Mouse (Mus musculus) myocyte (in vitro differentiated cells): ENCODE measurements around the gene Veph1. TPM values are rescaled to one million over a fixed set of nuclear protein-coding genes. Genes with fewer than 3 reads are reported as not detected.

Experiments
- H3K27me3 ChIP-seq: one replicate; pipeline ENCODE4 v1.6.1; 2011; ENCODE audit not compliant: control insufficient read depth, insufficient read depth, insufficient read length
- H3K36me3 ChIP-seq: one replicate; pipeline ENCODE4 v1.6.1; 2011; ENCODE audit not compliant: control insufficient read depth, insufficient read depth
- H3K4me2 ChIP-seq: one replicate; pipeline ENCODE4 v1.6.1; 2011; ENCODE audit warnings: low read depth, control low read depth
- H3K4me3 ChIP-seq: one replicate; pipeline ENCODE4 v1.5.1; 2011; ENCODE audit warnings: mild to moderate bottlenecking, control low read depth, moderate library complexity
- H3K79me2 ChIP-seq: one replicate; pipeline ENCODE4 v1.6.1; 2011; ENCODE audit not compliant: control insufficient read depth, insufficient read depth
- H3ac ChIP-seq: one replicate; pipeline ENCODE4 v1.6.1; 2011; ENCODE audit not compliant: control insufficient read depth, insufficient read length
- CEBPB ChIP-seq: IDR thresholded peaks from 2 replicates; pipeline ENCODE4 v1.6.1; 2011; ENCODE audit warnings: mild to moderate bottlenecking, moderate library complexity; ENCODE audit not compliant: poor library complexity, insufficient read depth, severe bottlenecking
- E2F4 ChIP-seq: IDR thresholded peaks from one replicate; pipeline ENCODE4 v1.6.1; 2011; ENCODE audit warnings: mild to moderate bottlenecking, control low read depth, moderate library complexity; ENCODE audit not compliant: insufficient read depth
- MAX ChIP-seq: IDR thresholded peaks from one replicate; pipeline ENCODE4 v1.6.1; 2011; ENCODE audit warnings: low read depth, mild to moderate bottlenecking, control low read depth
- MYOD1 ChIP-seq, 3 experiments: IDR thresholded peaks; one replicate each; pipeline ENCODE4 v1.6.1; 2011; ENCODE audit warnings: control low read depth in 2 of 3, low read depth in 2 of 3, mild to moderate bottlenecking in 2 of 3, moderate library complexity in 1 of 3; ENCODE audit not compliant: insufficient read length in 2 of 3, control insufficient read depth in 1 of 3
- MYOG ChIP-seq, 3 experiments: IDR thresholded peaks; one replicate each; pipeline ENCODE4 v1.6.1; 2011; ENCODE audit warnings: control low read depth in 2 of 3, low read depth in 2 of 3, mild to moderate bottlenecking in 2 of 3; ENCODE audit not compliant: insufficient read length in 2 of 3, control insufficient read depth in 1 of 3, insufficient read depth in 1 of 3
- POLR2A ChIP-seq: IDR thresholded peaks from one replicate; pipeline ENCODE4 v1.6.1; 2011; ENCODE audit warnings: low read depth, mild to moderate bottlenecking, control low read depth, moderate library complexity; ENCODE audit not compliant: insufficient read length
- POLR2AphosphoS2 ChIP-seq: IDR thresholded peaks from one replicate; pipeline ENCODE4 v1.6.1; 2011; ENCODE audit warnings: low read depth, control low read depth; ENCODE audit not compliant: insufficient read length
- REST ChIP-seq: IDR thresholded peaks from one replicate; pipeline ENCODE4 v1.6.1; 2011; ENCODE audit warnings: mild to moderate bottlenecking, control low read depth, moderate library complexity; ENCODE audit not compliant: insufficient read depth, insufficient read length
- SRF ChIP-seq: IDR thresholded peaks from one replicate; pipeline ENCODE4 v1.6.1; 2011; ENCODE audit warnings: low read depth; ENCODE audit not compliant: control insufficient read depth, insufficient read length
- TCF12 ChIP-seq: IDR thresholded peaks from one replicate; pipeline ENCODE4 v1.6.1; 2011; ENCODE audit warnings: mild to moderate bottlenecking, control low read depth; ENCODE audit not compliant: poor library complexity, insufficient read depth, severe bottlenecking
- TCF3 ChIP-seq: IDR thresholded peaks from one replicate; pipeline ENCODE4 v1.6.1; 2011; ENCODE audit warnings: low read depth, control low read depth; ENCODE audit not compliant: insufficient read length
- USF1 ChIP-seq: IDR thresholded peaks from one replicate; pipeline ENCODE4 v1.6.1; 2011; ENCODE audit warnings: low read depth, mild to moderate bottlenecking, control low read depth, moderate library complexity
- polyA plus RNA-seq: library from polyadenylated mRNA; unstranded; fragments of >200 nt; fragmentation: generic; extraction: Trizol; gene quantifications from one replicate; pipeline ENCODE4 v1.2.1, GENCODE M21; 2012; ENCODE audit warnings: missing spikeins

Veph1 gene
- polyA plus RNA-seq, 1 experiment = not detected

- no peaks in the 10 kb centered on the region for H3K36me3 ChIP-seq
- no peak for TF ChIP-seq E2F4
- TF ChIP-seq MAX = no peak
- no peak for TF ChIP-seq REST
- no peak for TF ChIP-seq CEBPB
- TF ChIP-seq USF1 = no peak
- TF ChIP-seq TCF12 = no peak
- TF ChIP-seq MYOD1 (IDR thresholded peaks at IDR 0.05; ENCODE audit: control insufficient read depth in 1 of 3, insufficient read length in 2 of 3, low read depth in 2 of 3) = no peak
- TF ChIP-seq POLR2A = no peak
- no peak for TF ChIP-seq MYOG (IDR thresholded peaks at IDR 0.05; ENCODE audit: control insufficient read depth in 1 of 3, insufficient read depth in 1 of 3, insufficient read length in 2 of 3, low read depth in 2 of 3)
- no peak for TF ChIP-seq POLR2AphosphoS2
- no peak for TF ChIP-seq TCF3
- no peak for TF ChIP-seq SRF
- H3K4me2 ChIP-seq = no peak overlapping the region
- no peak overlapping the region for H3ac ChIP-seq
- H3K27me3 ChIP-seq = no peaks in the 10 kb centered on the region
- H3K79me2 ChIP-seq = no peaks in the 10 kb centered on the region
- H3K4me3 ChIP-seq = no peak overlapping the region
Measured at GRCm38 (mm10) chr3:66056912-66057311, 239.7 kb downstream of the Veph1 start.

- Histone ChIP-seq H3K4me2 (no peak overlapping the region), H3K27me3 (no peaks in the 10 kb centered on the region), H3K4me3 (no peak overlapping the region), H3K36me3 (no peaks in the 10 kb centered on the region), H3K79me2 (no peaks in the 10 kb centered on the region), H3ac (no peak overlapping the region)
- TF ChIP-seq POLR2AphosphoS2 = no peak
- TF ChIP-seq POLR2A = no peak
Measured at GRCm38 (mm10) chr3:66055652-66056051, 241.0 kb downstream of the Veph1 start.

GRCm38 (mm10) chr3:66050092-66050886 lies 246.3 kb downstream of the Veph1 start:
- Histone ChIP-seq H3ac (no peak overlapping the region), H3K4me3 (no peak overlapping the region), H3K27me3 (no peaks in the 10 kb centered on the region), H3K36me3 (no peaks in the 10 kb centered on the region), H3K79me2 (no peaks in the 10 kb centered on the region), H3K4me2 (no peak overlapping the region)
- no peak for TF ChIP-seq REST

- TF ChIP-seq TCF12 (no peak), MYOG (IDR thresholded peaks at IDR 0.05; ENCODE audit: control insufficient read depth in 1 of 3, insufficient read depth in 1 of 3, insufficient read length in 2 of 3, low read depth in 2 of 3) (no peak)
Measured at GRCm38 (mm10) chr3:66040857-66041494, 255.7 kb downstream of the Veph1 start.

GRCm38 (mm10) chr3:66035226-66035625 lies 261.4 kb downstream of the Veph1 start:
- no peaks in the 10 kb centered on the region for H3K36me3 ChIP-seq
- H3K27me3 ChIP-seq = no peaks in the 10 kb centered on the region
- no peak overlapping the region for H3K4me3 ChIP-seq
- no peak for TF ChIP-seq E2F4
- TF ChIP-seq POLR2AphosphoS2 = no peak
- TF ChIP-seq CEBPB = no peak
- no peak for TF ChIP-seq SRF
- TF ChIP-seq TCF12 = no peak
- TF ChIP-seq MYOG (IDR thresholded peaks at IDR 0.05; ENCODE audit: control insufficient read depth in 1 of 3, insufficient read depth in 1 of 3, insufficient read length in 2 of 3, low read depth in 2 of 3) = no peak
- no peak for TF ChIP-seq MYOD1 (IDR thresholded peaks at IDR 0.05; ENCODE audit: control insufficient read depth in 1 of 3, insufficient read length in 2 of 3, low read depth in 2 of 3)
- H3K79me2 ChIP-seq = no peaks in the 10 kb centered on the region
- H3K4me2 ChIP-seq = no peak overlapping the region
- no peak overlapping the region for H3ac ChIP-seq

More at GRCm38 (mm10) chr3:66040857-66041494, 255.7 kb downstream of the Veph1 start:
- Histone ChIP-seq H3K4me3 (no peak overlapping the region), H3K27me3 (no peaks in the 10 kb centered on the region), H3K36me3 (no peaks in the 10 kb centered on the region), H3ac (no peak overlapping the region), H3K4me2 (no peak overlapping the region), H3K79me2 (no peaks in the 10 kb centered on the region)

- Histone ChIP-seq H3K4me2 (no peak overlapping the region), H3ac (no peak overlapping the region), H3K79me2 (no peaks in the 10 kb centered on the region), H3K27me3 (no peaks in the 10 kb centered on the region), H3K4me3 (no peak overlapping the region), H3K36me3 (no peaks in the 10 kb centered on the region)
- TF ChIP-seq MAX (no peak), USF1 (no peak), POLR2A (no peak), E2F4 (no peak), TCF3 (no peak), REST (no peak), SRF (no peak), POLR2AphosphoS2 (no peak)
Measured at GRCm38 (mm10) chr3:66033346-66033745, 263.3 kb downstream of the Veph1 start.
